Mouse (Mus musculus): ENCODE results near the gene Mtap. TPM values are rescaled to one million over a fixed set of nuclear protein-coding genes. Genes with fewer than 3 reads are reported as not detected.

The Mtap gene
- total and polyA plus RNA-seq, 2 experiments from 2014 or later, result 8.1 to 18.0 TPM

GRCm38 (mm10) chr4:89102283-89102682 is 34.6 kb upstream of the Mtap start:
- Histone ChIP-seq H3K4me3 (ENCODE audit: low read depth, low read length) (no peak overlapping the region), H3K4me1 (ENCODE audit: insufficient read depth) (no peaks in the 10 kb centered on the region), H3K27ac (ENCODE audit: low read depth, low read length) (no peak overlapping the region), H3K36me3 (ENCODE audit: insufficient read depth) (no peaks in the 10 kb centered on the region), H3K27me3 (ENCODE audit: insufficient read depth, low read length) (no peaks in the 10 kb centered on the region), H3K9ac (no peak overlapping the region), H3K9me3 (ENCODE audit: low read length) (no peaks in the 10 kb centered on the region), H3K4me2 (ENCODE audit: low read depth) (no peak overlapping the region)
- TF ChIP-seq CTCF (IDR thresholded peaks at IDR 0.05; ENCODE audit: low read depth), result no peak
- WGBS, result 63% methylated on average over 2 of the region's 2 CpGs
- DNase-seq (no peak), ATAC-seq (no peak)

GRCm38 (mm10) chr4:89105486-89105885 is 31.4 kb upstream of the Mtap start:
- no peak overlapping the region for H3K9ac ChIP-seq
- ATAC-seq, result no peak
- no peaks in the 10 kb centered on the region for H3K9me3 ChIP-seq (ENCODE audit: low read length)
- H3K4me3 ChIP-seq (ENCODE audit: low read depth, low read length), result no peak overlapping the region
- DNase-seq, result no peak
- H3K4me1 ChIP-seq (ENCODE audit: insufficient read depth), result no peaks in the 10 kb centered on the region
- H3K36me3 ChIP-seq (ENCODE audit: insufficient read depth), result no peaks in the 10 kb centered on the region
- 19% methylated on average over 2 of the region's 2 CpGs for WGBS
- no peak overlapping the region for H3K27ac ChIP-seq (ENCODE audit: low read depth, low read length)
- no peak overlapping the region for H3K4me2 ChIP-seq (ENCODE audit: low read depth)
- TF ChIP-seq CTCF (IDR thresholded peaks at IDR 0.05; ENCODE audit: low read depth), result no peak
- H3K27me3 ChIP-seq (ENCODE audit: insufficient read depth, low read length), result no peaks in the 10 kb centered on the region

DNA sequence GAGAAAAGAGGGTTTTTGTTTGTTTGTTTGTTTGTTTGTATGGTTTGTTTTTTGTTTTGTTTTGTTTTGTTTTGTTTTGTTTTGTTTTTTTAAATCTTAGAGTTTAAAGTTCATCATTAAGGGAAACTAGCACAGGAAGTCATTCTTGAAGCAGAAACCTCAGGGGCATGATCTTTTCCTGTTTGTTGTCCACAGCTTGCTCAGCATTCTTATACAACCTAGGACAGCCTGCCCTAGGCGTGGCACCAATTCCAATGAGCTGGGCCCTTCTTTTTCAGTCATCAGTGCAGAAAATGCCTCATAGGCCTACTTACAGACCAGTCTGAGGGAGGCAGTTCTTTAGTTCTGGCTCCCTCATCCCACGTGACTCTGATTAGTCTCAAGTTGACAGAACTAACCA is 30.4 kb upstream of the Mtap start:
- ATAC-seq (no peak), DNase-seq (no peak)
- no peak overlapping the region for H3K9ac ChIP-seq
- 76% methylated on average over 2 of the region's 2 CpGs for WGBS
- no peak overlapping the region for H3K27ac ChIP-seq (ENCODE audit: low read depth, low read length)
- no peak overlapping the region for H3K4me3 ChIP-seq (ENCODE audit: low read depth, low read length)
- H3K27me3 ChIP-seq (ENCODE audit: insufficient read depth, low read length), result no peaks in the 10 kb centered on the region
- no peaks in the 10 kb centered on the region for H3K36me3 ChIP-seq (ENCODE audit: insufficient read depth)
- no peak overlapping the region for H3K4me2 ChIP-seq (ENCODE audit: low read depth)
- H3K4me1 ChIP-seq (ENCODE audit: insufficient read depth), result no peaks in the 10 kb centered on the region
- no peak for TF ChIP-seq CTCF (IDR thresholded peaks at IDR 0.05; ENCODE audit: low read depth)
- no peaks in the 10 kb centered on the region for H3K9me3 ChIP-seq (ENCODE audit: low read length)

DNA sequence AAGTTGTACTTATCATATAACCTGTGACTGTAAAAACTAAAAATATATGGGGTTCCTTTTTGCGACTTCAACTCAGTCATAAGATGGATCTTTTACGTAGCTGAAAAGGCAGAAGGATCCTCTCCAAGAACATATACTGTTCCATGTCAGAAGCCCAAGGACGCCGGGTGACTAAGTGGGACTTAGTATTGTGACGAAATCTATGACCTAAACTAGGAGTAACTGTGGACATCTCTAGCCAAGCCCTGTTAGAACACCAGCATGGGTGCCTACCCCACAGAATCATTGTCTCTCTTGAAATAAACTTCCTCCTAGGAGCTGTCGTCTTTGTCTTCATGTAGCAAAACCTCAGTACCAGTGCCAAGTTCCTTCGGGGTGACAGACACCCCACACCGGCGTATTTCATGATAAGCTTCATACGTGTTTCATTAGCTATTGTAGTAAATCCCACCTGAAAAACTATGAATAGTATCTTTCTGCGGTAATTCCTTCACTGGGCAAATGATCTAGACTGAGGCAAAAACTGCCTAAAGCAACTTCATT is 24.7 kb upstream of the Mtap start:
- H3K4me1 ChIP-seq (ENCODE audit: insufficient read depth), result no peaks in the 10 kb centered on the region
- H3K27me3 ChIP-seq (ENCODE audit: insufficient read depth, low read length), result no peaks in the 10 kb centered on the region
- TF ChIP-seq CTCF (IDR thresholded peaks at IDR 0.05; ENCODE audit: low read depth), result no peak
- H3K27ac ChIP-seq (ENCODE audit: low read depth, low read length), result no peak overlapping the region
- 83% methylated on average over 11 of the region's 11 CpGs for WGBS
- no peak for ATAC-seq
- no peaks in the 10 kb centered on the region for H3K36me3 ChIP-seq (ENCODE audit: insufficient read depth)
- H3K9ac ChIP-seq, result no peak overlapping the region
- no peak overlapping the region for H3K4me3 ChIP-seq (ENCODE audit: low read depth, low read length)
- DNase-seq, result no peak
- H3K9me3 ChIP-seq (ENCODE audit: low read length), result no peaks in the 10 kb centered on the region
- no peak overlapping the region for H3K4me2 ChIP-seq (ENCODE audit: low read depth)

GRCm38 (mm10) chr4:89112782-89113181 is 24.1 kb upstream of the Mtap start:
- Histone ChIP-seq H3K4me1 (ENCODE audit: insufficient read depth) (no peaks in the 10 kb centered on the region), H3K36me3 (ENCODE audit: insufficient read depth) (no peaks in the 10 kb centered on the region), H3K27me3 (ENCODE audit: insufficient read depth, low read length) (no peaks in the 10 kb centered on the region), H3K4me3 (ENCODE audit: low read depth, low read length) (no peak overlapping the region), H3K9me3 (ENCODE audit: low read length) (no peaks in the 10 kb centered on the region), H3K9ac (no peak overlapping the region), H3K27ac (ENCODE audit: low read depth, low read length) (no peak overlapping the region), H3K4me2 (ENCODE audit: low read depth) (no peak overlapping the region)
- DNase-seq, result no peak
- ATAC-seq, result no peak
- no peak for TF ChIP-seq CTCF (IDR thresholded peaks at IDR 0.05; ENCODE audit: low read depth)
- WGBS, result 40% methylated on average over 4 of the region's 4 CpGs

- Histone ChIP-seq H3K27me3 (ENCODE audit: insufficient read depth, low read length) (no peaks in the 10 kb centered on the region), H3K9ac (no peak overlapping the region), H3K9me3 (ENCODE audit: low read length) (no peaks in the 10 kb centered on the region), H3K27ac (ENCODE audit: low read depth, low read length) (no peak overlapping the region), H3K36me3 (ENCODE audit: insufficient read depth) (no peaks in the 10 kb centered on the region), H3K4me2 (ENCODE audit: low read depth) (no peak overlapping the region), H3K4me1 (ENCODE audit: insufficient read depth) (no peaks in the 10 kb centered on the region), H3K4me3 (ENCODE audit: low read depth, low read length) (no peak overlapping the region)
- ATAC-seq (no peak), DNase-seq (no peak)
- no peak for TF ChIP-seq CTCF (IDR thresholded peaks at IDR 0.05; ENCODE audit: low read depth)
- 87% methylated on average over 2 of the region's 2 CpGs for WGBS
Observed at GRCm38 (mm10) chr4:89116006-89116405, 20.9 kb upstream of the Mtap start.

DNA sequence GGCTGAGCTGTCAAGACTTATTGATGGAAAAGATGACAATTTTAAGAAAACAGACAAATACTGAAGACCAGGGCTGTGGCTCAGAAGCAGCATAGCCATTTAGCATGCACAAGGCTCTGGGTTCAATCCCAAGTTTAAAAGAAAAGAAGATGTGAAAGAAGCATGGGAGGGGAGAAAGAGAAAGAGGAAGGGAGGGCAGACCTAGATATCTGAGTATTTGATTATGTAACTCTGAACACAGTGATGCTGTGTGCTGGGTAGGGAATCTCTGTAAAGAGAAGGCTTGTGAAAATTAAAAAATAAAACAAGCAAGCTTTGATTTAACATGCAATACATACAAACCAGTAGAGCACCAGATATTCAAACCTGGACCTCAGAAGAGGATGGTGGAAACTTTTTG is 17.0 kb upstream of the Mtap start:
- Histone ChIP-seq H3K27me3 (ENCODE audit: insufficient read depth, low read length) (no peaks in the 10 kb centered on the region), H3K4me2 (ENCODE audit: low read depth) (no peak overlapping the region), H3K27ac (ENCODE audit: low read depth, low read length) (no peak overlapping the region), H3K4me3 (ENCODE audit: low read depth, low read length) (no peak overlapping the region), H3K9me3 (ENCODE audit: low read length) (no peaks in the 10 kb centered on the region), H3K36me3 (ENCODE audit: insufficient read depth) (no peaks in the 10 kb centered on the region), H3K9ac (no peak overlapping the region), H3K4me1 (ENCODE audit: insufficient read depth) (no peaks in the 10 kb centered on the region)
- ATAC-seq, result no peak
- no peak for TF ChIP-seq CTCF (IDR thresholded peaks at IDR 0.05; ENCODE audit: low read depth)
- no peak for DNase-seq

GRCm38 (mm10) chr4:89120353-89120752 is 16.6 kb upstream of the Mtap start:
- Histone ChIP-seq H3K4me2 (ENCODE audit: low read depth) (no peak overlapping the region), H3K9me3 (ENCODE audit: low read length) (no peaks in the 10 kb centered on the region), H3K4me3 (ENCODE audit: low read depth, low read length) (no peak overlapping the region), H3K4me1 (ENCODE audit: insufficient read depth) (no peaks in the 10 kb centered on the region), H3K9ac (no peak overlapping the region), H3K27me3 (ENCODE audit: insufficient read depth, low read length) (no peaks in the 10 kb centered on the region), H3K36me3 (ENCODE audit: insufficient read depth) (no peaks in the 10 kb centered on the region), H3K27ac (ENCODE audit: low read depth, low read length) (no peak overlapping the region)
- no peak for TF ChIP-seq CTCF (IDR thresholded peaks at IDR 0.05; ENCODE audit: low read depth)
- DNase-seq (no peak), ATAC-seq (no peak)
- 91% methylated on average over 5 of the region's 5 CpGs for WGBS

All from forebrain, postnatal 0 days (tissue).